Mouse (Mus musculus) Patski (cell line): ENCODE data around the gene Ccdc162. TPM values are rescaled to one million over a fixed set of nuclear protein-coding genes. Genes with fewer than 3 reads are reported as not detected.

ENCODE experiments used
- ATAC-seq: fragments of 100-300 bp; one replicate; pipeline ENCODE4 v1.8.0; 2021
- CTCF ChIA-PET: fragments of 350-600 bp; sonication (Branson Sonifier 250); formaldehyde crosslinking; loops from one replicate; lab custom pipeline; 2022; ENCODE audit warnings: inconsistent platforms; lab: Charles Lee
- POLR2A ChIA-PET: fragments of 350-600 bp; sonication (Branson Sonifier 250); formaldehyde crosslinking; loops from one replicate; lab custom pipeline; 2022; ENCODE audit warnings: antibody characterized with exemption, inconsistent platforms; lab: Charles Lee
- DNase-seq: peaks from one replicate; pipeline ENCODE4 v3.0.0-alpha.2; 2011; ENCODE audit warnings: low read depth, low spot score
- H3K27me3 ChIP-seq: fragments of 371-371 bp; one replicate; pipeline ENCODE4 v1.5.1; 2021
- CTCF ChIP-seq: fragments of 100-300 bp; IDR thresholded peaks from one replicate; pipeline ENCODE4 v1.5.1; 2021
- in situ Hi-C: fragments of 300-500 bp; cut with MboI; formaldehyde crosslinking; loops from 3 replicates; pipeline ENCODE4 v1.11.1; 2018; ENCODE audit warnings: low pct_unique_long_range_greater_than_20kb, mixed read lengths
- polyA plus RNA-seq: library from polyadenylated mRNA; unstranded; gene quantifications from one replicate; pipeline ENCODE4 v1.2.3, GENCODE M21; 2021

Ccdc162 gene
- polyA plus RNA-seq, 1 experiment from 2014 or later = 1.7 TPM

GRCm38 (mm10) chr10:41649186-41649585, 67.2 kb downstream of the Ccdc162 start:
- CTCF ChIA-PET = no interaction called here
- no peaks in the 10 kb centered on the region for H3K27me3 ChIP-seq
- POLR2A ChIA-PET = no interaction called here
- no peak for ATAC-seq
- in situ Hi-C loops = no loop called here
- DNase-seq = no peak
- TF ChIP-seq CTCF = no peak

- in situ Hi-C loops = no loop called here
Measured at GRCm38 (mm10) chr10:41638776-41639175, 77.7 kb downstream of the Ccdc162 start.

GRCm38 (mm10) chr10:41635276-41636033, 81.0 kb downstream of the Ccdc162 start:
- ChIA-PET CTCF (interaction anchor here (0.9 kb wide), 1 partner anchor 9 kb away, joined by 3 read pairs; no protein-coding TSS in a partner anchor), POLR2A (interaction anchor here (0.7 kb wide), 1 partner anchor 116 kb away, joined by 9 read pairs; the partner anchor contains the start of gene Cd164)
- DNase-seq = no peak
- no peaks in the 10 kb centered on the region for H3K27me3 ChIP-seq
- no peak for TF ChIP-seq CTCF
- in situ Hi-C loops = no loop called here
- ATAC-seq = no peak

More at GRCm38 (mm10) chr10:41638776-41639175, 77.7 kb downstream of the Ccdc162 start:
- no peak for ATAC-seq
- TF ChIP-seq CTCF = no peak
- ChIA-PET POLR2A (no interaction called here), CTCF (interaction anchor here (1.5 kb wide), 1 partner anchor 40 kb away, joined by 3 read pairs; no protein-coding TSS in a partner anchor)
- H3K27me3 ChIP-seq = no peaks in the 10 kb centered on the region
- no peak for DNase-seq

GRCm38 (mm10) chr10:41633801-41634200, 82.6 kb downstream of the Ccdc162 start:
- ChIA-PET CTCF (no interaction called here), POLR2A (no interaction called here)
- no peak for TF ChIP-seq CTCF
- no peak for ATAC-seq
- no peaks in the 10 kb centered on the region for H3K27me3 ChIP-seq
- DNase-seq = no peak
- in situ Hi-C loops = no loop called here

- POLR2A ChIA-PET = no interaction called here
- no peak for DNase-seq
- H3K27me3 ChIP-seq = no peaks in the 10 kb centered on the region
- peak; percentile 34 for TF ChIP-seq CTCF
- no peak for ATAC-seq
- in situ Hi-C loops = no loop called here
- CTCF ChIA-PET = interaction anchor here (1.2 to 1.5 kb wide), 2 partner anchors 8 to 17 kb away, joined by 3 to 4 read pairs; no protein-coding TSS in a partner anchor
Measured at GRCm38 (mm10) chr10:41632062-41632461, 84.4 kb downstream of the Ccdc162 start.

GRCm38 (mm10) chr10:41626996-41627395, 89.4 kb downstream of the Ccdc162 start:
- ATAC-seq = no peak
- ChIA-PET POLR2A (interaction anchor here (0.6 kb wide), 1 partner anchor 85 kb away, joined by 3 read pairs; no protein-coding TSS in a partner anchor), CTCF (no interaction called here)
- DNase-seq = no peak
- in situ Hi-C loops = no loop called here
- TF ChIP-seq CTCF = no peak
- no peaks in the 10 kb centered on the region for H3K27me3 ChIP-seq

- CTCF ChIA-PET = no interaction called here
- POLR2A ChIA-PET = no interaction called here
- no peak for TF ChIP-seq CTCF
- no peaks in the 10 kb centered on the region for H3K27me3 ChIP-seq
- ATAC-seq = no peak
- in situ Hi-C loops = no loop called here
- no peak for DNase-seq
Measured at GRCm38 (mm10) chr10:41619988-41620387, 96.4 kb downstream of the Ccdc162 start.

GRCm38 (mm10) chr10:41615487-41615886, 100.9 kb downstream of the Ccdc162 start:
- DNase-seq = no peak
- TF ChIP-seq CTCF = no peak
- in situ Hi-C loops = no loop called here
- no peak for ATAC-seq
- CTCF ChIA-PET = interaction anchor here (1.8 kb wide), 1 partner anchor 17 kb away, joined by 4 read pairs; no protein-coding TSS in a partner anchor
- H3K27me3 ChIP-seq = no peaks in the 10 kb centered on the region
- POLR2A ChIA-PET = no interaction called here

GRCm38 (mm10) chr10:41611941-41612340, 104.5 kb downstream of the Ccdc162 start:
- H3K27me3 ChIP-seq = no peaks in the 10 kb centered on the region
- DNase-seq (peak; percentile 68), ATAC-seq (peak; percentile 63)
- in situ Hi-C loops = no loop called here
- TF ChIP-seq CTCF = no peak
- CTCF ChIA-PET = interaction anchor here (1.2 kb wide), 1 partner anchor 67 kb away, joined by 3 read pairs; no protein-coding TSS in a partner anchor
- POLR2A ChIA-PET = interaction anchor here (0.7 kb wide), 1 partner anchor 120 kb away, joined by 4 read pairs; no protein-coding TSS in a partner anchor

GRCm38 (mm10) chr10:41609475-41609874, 107.0 kb downstream of the Ccdc162 start:
- TF ChIP-seq CTCF = no peak
- no peaks in the 10 kb centered on the region for H3K27me3 ChIP-seq
- ChIA-PET CTCF (interaction anchor here (1.5 kb wide), 1 partner anchor 28 kb away, joined by 3 read pairs; no protein-coding TSS in a partner anchor), POLR2A (no interaction called here)
- in situ Hi-C loops = no loop called here
- DNase-seq = no peak
- ATAC-seq = no peak

- CTCF ChIA-PET = interaction anchor here (1.5 kb wide), 1 partner anchor 29 kb away, joined by 3 read pairs; no protein-coding TSS in a partner anchor
- in situ Hi-C loops = no loop called here
- no peaks in the 10 kb centered on the region for H3K27me3 ChIP-seq
- POLR2A ChIA-PET = no interaction called here
- TF ChIP-seq CTCF = no peak
- DNase-seq (no peak), ATAC-seq (no peak)
Measured at GRCm38 (mm10) chr10:41608485-41608884, 107.9 kb downstream of the Ccdc162 start.
